Mouse (Mus musculus) naive thymus-derived CD4-positive, alpha-beta T cell, adult 2 months (primary cell): ENCODE data around the gene Sapcd1.
"Not testable (repeated sequence)": the region's sequence is repeated elsewhere in the genome, so short reads cannot be mapped to it uniquely, and the experiment has no call there.

Source experiments
- DNase-seq: peaks from one replicate; pipeline ENCODE4 v3.0.0-alpha.2; 2011; ENCODE audit warnings: low read depth

Sapcd1 gene

GRCm38 (mm10) chr17:35007387-35007991 lies 20.3 kb downstream of the Sapcd1 start:
- DNase-seq = no peak

DNA sequence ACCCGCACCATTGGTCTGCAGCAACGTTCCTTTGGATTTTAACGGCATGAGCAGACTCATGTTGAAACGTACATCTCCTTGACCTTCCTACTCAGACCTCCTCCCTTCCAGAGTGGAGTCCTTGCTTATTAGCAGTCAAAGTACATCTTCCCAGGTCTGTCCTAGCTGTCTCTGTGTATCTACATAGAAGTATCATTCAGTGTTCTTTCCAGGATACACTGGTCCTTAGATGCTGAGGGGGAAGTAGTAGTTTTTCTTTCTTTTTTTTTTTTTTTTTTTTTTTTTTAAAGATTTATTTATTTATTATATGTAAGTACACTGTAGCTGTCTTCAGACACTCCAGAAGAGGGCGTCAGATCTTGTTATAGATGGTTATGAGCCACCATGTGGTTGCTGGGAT lies 21.9 kb downstream of the Sapcd1 start:
- not testable (repeated sequence) for DNase-seq

DNA sequence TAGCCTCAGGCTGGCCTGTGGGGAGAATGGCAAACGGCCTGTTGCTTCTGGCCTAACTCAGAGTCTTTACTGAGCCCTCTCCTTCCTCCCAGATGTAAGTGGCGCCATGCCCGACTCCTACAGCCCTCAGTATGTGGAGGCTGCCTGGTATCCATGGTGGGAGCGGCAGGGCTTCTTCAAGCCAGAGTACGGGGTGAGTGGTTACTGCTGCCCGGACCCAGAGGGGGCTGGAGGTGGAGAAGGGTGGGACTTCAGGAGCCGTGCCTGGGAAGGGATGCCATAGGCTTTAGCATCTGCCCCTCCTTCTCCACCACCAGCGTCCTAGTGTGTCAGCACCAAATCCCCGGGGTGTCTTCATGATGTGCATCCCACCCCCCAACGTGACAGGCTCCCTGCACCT lies 22.7 kb downstream of the Sapcd1 start:
- DNase-seq = no peak

- DNase-seq = no peak
Measured at GRCm38 (mm10) chr17:35004075-35004717, 23.6 kb downstream of the Sapcd1 start.

DNA sequence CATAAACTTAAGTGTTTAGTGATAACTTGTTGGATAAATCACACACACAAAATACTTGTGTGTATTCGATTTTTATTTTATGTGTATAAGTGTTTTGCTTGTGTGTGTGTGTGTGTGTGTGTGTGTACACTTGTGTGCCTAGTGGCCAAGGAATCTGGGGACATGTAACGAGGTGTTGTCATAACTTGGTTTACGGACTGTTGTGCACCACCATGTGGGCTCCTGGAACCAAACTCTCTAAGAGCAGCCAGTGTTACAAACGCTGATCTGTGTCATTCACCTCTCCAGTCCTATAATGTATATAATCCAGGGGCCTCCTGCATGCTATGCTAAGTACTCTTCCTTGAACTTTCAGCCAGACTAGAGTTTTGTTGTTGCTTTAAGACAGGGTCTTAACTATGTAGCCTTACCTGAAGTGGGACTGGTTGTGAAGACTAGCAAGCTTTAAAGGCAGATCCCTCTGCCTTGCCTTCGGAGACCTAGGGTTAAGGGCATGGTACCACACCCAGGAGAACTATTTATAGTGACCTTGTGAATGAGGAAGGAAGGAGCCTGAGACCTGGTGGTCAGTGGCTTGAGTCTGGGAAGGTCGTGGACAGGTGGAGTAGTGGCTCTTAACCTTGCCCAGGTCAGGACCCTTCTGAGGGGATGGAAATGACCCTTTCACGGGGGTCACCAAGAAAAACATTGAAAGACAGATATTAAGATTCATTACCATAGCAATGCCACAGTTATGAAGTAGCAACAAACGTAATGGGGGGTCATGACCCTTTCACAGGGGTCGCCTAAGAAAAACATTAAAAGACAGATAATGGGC lies 24.6 kb downstream of the Sapcd1 start:
- DNase-seq = no peak

GRCm38 (mm10) chr17:35002153-35002865 lies 25.5 kb downstream of the Sapcd1 start:
- peak; percentile 42 for DNase-seq

DNA sequence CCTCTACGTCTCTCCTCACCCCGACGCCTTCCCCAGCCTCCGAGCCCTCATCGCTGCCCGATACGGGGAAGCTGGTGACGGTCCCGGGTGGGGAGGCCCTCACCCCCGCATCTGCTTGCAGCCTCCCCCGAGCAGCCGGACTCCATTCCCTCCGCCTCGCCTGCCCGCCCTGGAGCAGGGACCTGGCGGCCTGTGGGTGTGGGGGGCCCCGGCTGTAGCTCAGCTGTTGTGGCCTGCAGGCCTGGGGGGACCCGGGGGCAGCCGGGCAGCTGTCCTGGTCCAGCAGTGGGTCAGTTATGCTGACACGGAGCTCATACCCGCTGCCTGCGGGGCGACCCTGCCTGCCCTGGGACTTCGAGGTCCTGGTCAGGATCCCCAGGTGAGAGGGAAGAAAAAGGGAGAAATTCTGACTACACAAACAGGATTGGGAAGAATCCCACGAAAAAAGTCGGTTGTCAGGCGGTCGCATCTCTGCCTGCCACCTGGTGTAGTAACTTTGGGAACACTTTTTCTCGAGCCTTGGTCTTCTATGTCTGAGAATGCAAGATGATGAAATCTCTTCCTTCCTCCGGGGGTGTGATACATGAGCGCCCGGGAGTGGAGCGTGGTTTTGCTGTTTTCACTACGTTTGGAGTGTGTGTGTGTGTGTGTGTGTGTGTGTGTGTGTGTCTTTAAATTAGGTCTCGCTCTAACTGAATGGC lies 26.2 kb downstream of the Sapcd1 start:
- DNase-seq = peak; percentile 69

DNA sequence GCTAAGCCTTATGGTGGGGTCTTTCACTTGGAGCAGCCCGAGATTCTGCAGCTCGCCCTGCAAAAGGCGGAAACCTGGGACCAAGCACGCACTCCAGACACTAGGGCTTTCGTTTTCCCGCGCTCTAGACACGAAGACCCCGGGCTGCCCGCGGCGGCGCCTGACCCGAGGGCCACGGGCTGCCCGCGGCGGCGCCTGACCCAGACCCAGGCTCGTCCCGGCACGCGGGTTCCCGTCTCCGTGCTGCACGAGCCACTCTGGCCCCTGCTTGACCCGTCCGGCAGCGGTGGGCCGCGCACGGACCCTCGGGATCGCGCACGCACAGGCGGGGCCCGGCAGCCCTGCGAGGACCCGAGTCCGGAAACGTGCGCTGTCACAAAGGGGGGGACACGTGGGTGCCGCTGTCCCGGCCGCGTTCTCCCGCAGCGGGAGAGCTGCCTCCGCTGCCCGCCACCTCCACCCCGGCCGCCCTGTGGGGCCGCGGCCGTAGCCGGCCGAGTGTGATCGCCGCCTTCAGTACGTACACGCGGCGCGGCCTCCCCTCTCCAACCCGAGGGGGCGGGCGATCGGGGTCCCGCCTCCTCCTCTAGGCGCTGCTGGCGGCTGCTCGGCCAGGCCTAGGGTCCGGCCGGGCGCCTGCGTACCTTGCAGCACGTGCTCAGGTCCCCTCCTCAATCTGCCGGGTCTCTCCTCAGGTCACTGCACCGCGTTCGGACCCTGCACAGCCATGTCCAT lies 26.9 kb downstream of the Sapcd1 start, which contains the start of gene Vars:
TSS of gene Vars (plus strand) at position 271 of the 735 bp plus-strand sequence.
- DNase-seq = peak; percentile 92

- peak; percentile 61 for DNase-seq
Measured at GRCm38 (mm10) chr17:34999871-35000716, 27.7 kb downstream of the Sapcd1 start.

DNA sequence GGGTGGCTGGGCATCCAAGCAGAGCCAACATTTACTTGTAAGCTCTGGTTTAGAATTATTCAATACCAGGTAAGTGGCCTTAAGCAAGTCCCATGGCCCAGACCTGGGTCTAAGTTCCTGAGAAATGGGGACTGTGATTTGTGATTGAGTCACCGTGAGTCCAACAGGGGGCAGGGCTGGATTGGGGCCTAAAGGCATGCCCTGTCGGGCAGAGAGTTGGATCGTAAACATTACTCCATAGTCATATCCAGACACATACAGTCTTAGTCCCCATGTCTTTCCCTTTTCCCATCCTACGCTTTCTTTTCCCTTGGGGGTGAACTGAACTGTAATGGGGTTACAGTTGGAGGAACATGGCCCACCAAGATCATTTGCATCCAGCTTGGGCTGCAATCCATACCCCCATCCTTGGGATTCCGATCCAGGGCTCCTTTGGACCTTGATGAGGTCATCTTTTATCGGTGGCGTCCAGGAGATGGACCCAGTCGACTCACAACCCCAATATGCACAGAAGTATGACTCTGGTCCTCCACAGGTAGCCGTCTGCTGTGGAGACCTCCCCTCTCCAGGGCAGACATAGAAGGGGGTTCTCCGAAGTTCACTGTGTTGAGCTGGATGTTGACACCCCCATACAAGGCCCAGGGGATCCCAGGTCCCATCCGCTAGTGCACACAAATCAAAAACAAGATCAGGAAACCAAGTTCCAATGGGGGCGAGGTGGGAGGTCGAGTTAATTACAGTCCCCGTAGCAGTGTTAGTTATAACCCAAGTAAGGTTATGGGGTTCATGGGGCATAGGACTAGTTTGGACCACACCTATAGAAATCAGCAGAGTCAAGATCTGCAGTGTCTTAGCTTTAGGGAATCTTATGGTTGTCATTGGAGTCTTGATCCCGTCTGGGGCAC lies 29.0 kb downstream of the Sapcd1 start:
- no peak for DNase-seq

- DNase-seq = no peak
Measured at GRCm38 (mm10) chr17:34997142-34997483, 30.7 kb downstream of the Sapcd1 start.

GRCm38 (mm10) chr17:34996411-34997141 lies 31.2 kb downstream of the Sapcd1 start:
- no peak for DNase-seq

DNA sequence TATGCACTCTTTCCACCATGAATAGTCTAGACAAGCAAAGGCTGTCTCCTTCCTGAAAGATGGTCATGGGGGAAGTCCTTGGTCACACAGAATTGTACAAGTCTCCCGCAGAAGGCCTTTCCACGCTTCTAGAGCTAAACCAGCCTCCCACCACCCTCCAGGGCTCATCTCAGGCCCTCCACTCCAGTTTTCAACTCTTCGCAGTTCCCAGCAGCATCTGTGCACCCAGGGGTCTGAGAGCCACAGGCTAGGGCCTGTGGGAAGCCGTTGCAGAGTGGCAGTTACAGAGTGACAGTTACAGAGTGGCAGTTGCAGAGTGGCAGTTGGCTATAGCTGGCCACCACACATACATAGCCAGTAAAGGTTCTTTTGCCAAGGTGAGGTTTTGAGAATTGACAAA lies 31.9 kb downstream of the Sapcd1 start:
- DNase-seq = not testable (repeated sequence)

DNA sequence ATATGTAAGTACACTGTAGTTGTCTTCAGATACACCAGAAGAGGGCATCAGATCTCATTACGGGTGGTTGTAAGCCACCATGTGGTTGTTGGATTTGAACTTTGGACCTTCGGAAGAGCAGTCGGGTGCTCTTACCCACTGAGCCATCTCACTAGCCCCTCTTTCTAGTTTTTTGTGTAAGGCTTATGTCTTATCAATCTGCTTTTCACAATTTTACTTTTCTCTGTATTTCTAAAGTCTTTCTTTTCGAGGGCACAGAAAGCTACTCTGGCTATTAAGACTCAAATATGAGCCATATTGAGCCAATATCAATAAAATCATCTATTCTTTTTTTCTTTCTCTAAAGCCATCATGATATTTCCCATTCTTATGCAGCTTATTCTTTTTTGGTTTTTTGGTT lies 32.6 kb downstream of the Sapcd1 start:
- not testable (repeated sequence) for DNase-seq

- no peak for DNase-seq
Measured at GRCm38 (mm10) chr17:34994751-34995150, 33.1 kb downstream of the Sapcd1 start.

- peak; percentile 75 for DNase-seq
Measured at GRCm38 (mm10) chr17:34984218-34984617, 43.6 kb downstream of the Sapcd1 start.

GRCm38 (mm10) chr17:34982328-34982727 lies 45.5 kb downstream of the Sapcd1 start:
- no peak for DNase-seq

DNA sequence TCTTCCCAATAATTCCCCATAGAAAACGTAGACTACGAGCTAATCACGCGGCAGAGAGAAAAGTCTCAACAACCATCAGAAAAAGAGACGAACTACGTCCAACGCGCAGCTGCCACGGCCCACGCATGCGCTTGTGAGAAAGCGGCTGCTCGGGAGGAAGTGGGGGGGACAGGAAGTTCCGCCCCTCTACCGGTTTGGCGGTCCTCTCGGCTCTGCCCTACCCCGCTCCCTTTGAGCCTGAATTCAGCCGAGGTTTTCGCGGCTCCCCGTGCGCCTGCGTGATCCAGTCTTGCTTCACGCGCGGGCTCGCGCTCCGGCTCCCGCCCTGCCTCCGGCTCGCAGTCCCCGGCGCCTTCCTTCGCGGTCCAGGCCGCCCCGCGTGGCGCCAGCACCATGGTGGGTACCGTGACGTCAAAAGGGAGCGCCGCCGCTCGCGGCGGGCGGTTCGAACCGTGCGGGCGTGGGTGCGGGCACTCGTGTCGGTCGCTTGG lies 46.1 kb downstream of the Sapcd1 start, which contains the start of gene Lsm2:
TSS of gene Lsm2 (plus strand) at position 173 of the 491 bp plus-strand sequence.
- DNase-seq = peak; percentile 96
